Mouse (Mus musculus) liver, adult (tissue): ENCODE data around the gene Gm5134.

Experiments used
- GATA4 ChIP-seq: IDR thresholded peaks from 2 replicates; pipeline ENCODE4 v1.6.1; 2014; ENCODE audit warnings: mild to moderate bottlenecking, low read length; ENCODE audit not compliant: insufficient replicate concordance

Gene Gm5134

GRCm38 (mm10) chr10:75949053-75950045 is 5.0 kb upstream of the Gm5134 start:
- no peak for TF ChIP-seq GATA4

GRCm38 (mm10) chr10:75950791-75951210 is 3.5 kb upstream of the Gm5134 start:
- TF ChIP-seq GATA4: no peak

GRCm38 (mm10) chr10:75951424-75952050 is 2.8 kb upstream of the Gm5134 start:
- 0 out of 2 replicates have a peak, but pooled peaks have one; percentile 70 for TF ChIP-seq GATA4

- TF ChIP-seq GATA4: no peak
Observed at GRCm38 (mm10) chr10:75973846-75974245, 19.5 kb downstream of the Gm5134 start.

- TF ChIP-seq GATA4: no peak
Observed at GRCm38 (mm10) chr10:75975216-75975615, 20.9 kb downstream of the Gm5134 start.

- TF ChIP-seq GATA4: no peak
Observed at GRCm38 (mm10) chr10:75978119-75978834, 24.0 kb downstream of the Gm5134 start.

GRCm38 (mm10) chr10:75978835-75979157 is 24.5 kb downstream of the Gm5134 start:
- TF ChIP-seq GATA4: no peak

- no peak for TF ChIP-seq GATA4
Observed at GRCm38 (mm10) chr10:75979432-75979831, 25.1 kb downstream of the Gm5134 start.

- TF ChIP-seq GATA4: no peak
Observed at GRCm38 (mm10) chr10:75990430-75991042, 36.2 kb downstream of the Gm5134 start.

- no peak for TF ChIP-seq GATA4
Observed at GRCm38 (mm10) chr10:75993616-75994240, 39.4 kb downstream of the Gm5134 start.

- no peak for TF ChIP-seq GATA4
Observed at GRCm38 (mm10) chr10:75995463-75995862, 41.1 kb downstream of the Gm5134 start.

GRCm38 (mm10) chr10:75996315-75996714 is 42.0 kb downstream of the Gm5134 start:
- no peak for TF ChIP-seq GATA4

- no peak for TF ChIP-seq GATA4
Observed at GRCm38 (mm10) chr10:76001160-76001559, 46.8 kb downstream of the Gm5134 start.

- TF ChIP-seq GATA4: no peak
Observed at GRCm38 (mm10) chr10:76002101-76002521, 47.8 kb downstream of the Gm5134 start.

- no peak for TF ChIP-seq GATA4
Observed at GRCm38 (mm10) chr10:76002615-76003014, 48.3 kb downstream of the Gm5134 start.
